Mouse (Mus musculus): ENCODE measurements around the gene Otof.

The Otof gene

GRCm38 (mm10) chr5:30341601-30342365 is 119.9 kb downstream of the Otof start:
- DNase-seq (ENCODE audit: low spot score in 2 of 2): peak in 1 of 2 experiments; percentile 13

- DNase-seq (ENCODE audit: low spot score in 2 of 2): no peak
These were observed 120.9 kb downstream of the Otof start for GRCm38 (mm10) chr5:30340815-30341214.

Data from frontal cortex, postnatal 36 days (tissue).